Mouse (Mus musculus): ENCODE data around the gene Sult4a1.

Gene Sult4a1

DNA sequence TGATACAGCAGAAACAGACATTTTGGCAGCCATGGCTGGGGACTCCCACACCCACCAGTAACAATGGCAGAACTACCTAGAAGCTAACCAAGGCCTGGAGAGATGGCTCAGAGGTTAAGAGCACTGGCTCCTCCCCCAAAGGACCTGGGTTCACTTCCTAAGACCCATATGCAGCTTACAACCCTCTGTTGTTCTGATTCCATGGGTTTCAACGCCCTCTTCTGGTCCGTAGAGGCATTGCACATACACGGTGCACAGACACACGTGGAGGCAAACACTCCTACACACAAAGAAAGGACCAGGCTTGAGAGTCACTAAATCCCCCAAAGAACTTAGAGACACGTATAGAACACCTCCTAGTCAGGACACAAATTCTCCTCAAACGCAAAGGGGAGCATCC lies 60.0 kb downstream of the Sult4a1 start:
- peak; percentile 76 for DNase-seq (ENCODE audit: low read depth, low spot score)

DNA sequence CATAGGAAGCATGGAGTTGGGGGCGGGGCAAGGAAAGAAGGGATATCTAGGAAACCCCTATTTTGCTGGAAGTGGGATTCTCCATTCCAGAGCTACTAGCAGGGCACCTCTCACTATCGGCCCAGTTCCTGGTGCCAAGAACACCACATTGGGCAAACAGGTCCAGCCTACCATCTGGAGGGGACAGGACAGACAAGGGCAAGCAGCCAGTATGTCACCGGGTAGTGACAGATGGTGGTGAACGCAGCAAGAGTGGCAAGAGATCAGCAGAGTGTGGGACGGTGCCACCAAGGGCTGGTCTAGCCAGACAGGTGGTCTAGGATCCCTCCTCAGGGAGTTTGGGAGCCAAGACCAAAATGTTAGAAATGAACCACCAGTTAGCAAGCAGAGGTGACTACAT lies 68.5 kb downstream of the Sult4a1 start:
- no peak for DNase-seq (ENCODE audit: low read depth, low spot score)
